ENCODE assay signal across 40 mouse cellular contexts in genomic region chr11:50336891-50337290, GRCm38 (mm10). TPM values are rescaled to one million over a fixed set of nuclear protein-coding genes. Genes with fewer than 3 reads are reported as not detected.
"Had no signal": no experiment of that assay in that cellular context is flagged by ENCODE, and none has a peak within 500 bp of the region (broad histone marks: within the 10 kb centered on the region; RNA-seq: fewer than 3 reads in every experiment).

No protein-coding gene starts in this region.

- H3K27ac ChIP-seq: left cerebral cortex, adult 2 months; limb, embryonic 10.5 days; limb, embryonic 12.5 days; limb, embryonic 13.5 days; limb, embryonic 15.5 days; liver, embryonic 12.5 days; liver, embryonic 13.5 days; liver, embryonic 14.5 days; liver, embryonic 15.5 days; lung, embryonic 15.5 days; macrophage; midbrain, embryonic 10.5 days; midbrain, embryonic 12.5 days; midbrain, embryonic 13.5 days; midbrain, embryonic 15.5 days had no signal

- H3K4me1 ChIP-seq: limb, embryonic 10.5 days; limb, embryonic 12.5 days; limb, embryonic 13.5 days; limb, embryonic 15.5 days; liver, embryonic 12.5 days; liver, embryonic 13.5 days; liver, embryonic 15.5 days; lung, embryonic 15.5 days; midbrain, embryonic 12.5 days; midbrain, embryonic 13.5 days; midbrain, embryonic 15.5 days had no signal

- ATAC-seq: liver, embryonic 12.5 days; liver, postnatal 0 days; lung, postnatal 0 days; midbrain, embryonic 13.5 days; midbrain, embryonic 15.5 days; midbrain, embryonic 16.5 days had no signal

- H3K9ac ChIP-seq: limb, embryonic 12.5 days; limb, embryonic 13.5 days; limb, embryonic 15.5 days; liver, embryonic 12.5 days; liver, embryonic 13.5 days; liver, embryonic 14.5 days; liver, embryonic 15.5 days; liver, postnatal 0 days; lung, embryonic 14.5 days; lung, embryonic 15.5 days; midbrain, embryonic 12.5 days; midbrain, embryonic 13.5 days; midbrain, embryonic 15.5 days had no signal

- H3K9me3 ChIP-seq: limb, embryonic 10.5 days; limb, embryonic 12.5 days; limb, embryonic 13.5 days; limb, embryonic 15.5 days; liver, embryonic 12.5 days; liver, embryonic 13.5 days; liver, embryonic 15.5 days; lung, embryonic 15.5 days; midbrain, embryonic 10.5 days; midbrain, embryonic 12.5 days; midbrain, embryonic 13.5 days; midbrain, embryonic 15.5 days had no signal

- H3K27me3 ChIP-seq: limb, embryonic 12.5 days; limb, embryonic 13.5 days; limb, embryonic 15.5 days; liver, embryonic 12.5 days; liver, embryonic 13.5 days; liver, embryonic 15.5 days; lung, embryonic 15.5 days; midbrain, embryonic 12.5 days; midbrain, embryonic 13.5 days; midbrain, embryonic 15.5 days had no signal

- H3K4me3 ChIP-seq: left cerebral cortex, adult 2 months; limb, embryonic 10.5 days; limb, embryonic 12.5 days; limb, embryonic 13.5 days; limb, embryonic 15.5 days; liver, embryonic 12.5 days; liver, embryonic 13.5 days; liver, embryonic 15.5 days; lung, embryonic 15.5 days; megakaryocyte, embryonic 14.5 days; midbrain, embryonic 10.5 days; midbrain, embryonic 12.5 days; midbrain, embryonic 13.5 days; midbrain, embryonic 15.5 days; myocyte had no signal

- DNase-seq: left cerebral cortex, postnatal 4 days; liver; liver, embryonic 13.5 days; liver, postnatal 0 days; lung, adult 18-20 months; lung, adult 2 months; lung, embryonic 14.5 days; lung, postnatal 10 days; lung, postnatal 14 days; lung, postnatal 36 days; lung, postnatal 4 days; midbrain, embryonic 14.5 days had no signal

- H3K36me3 ChIP-seq: limb, embryonic 10.5 days; limb, embryonic 12.5 days; limb, embryonic 13.5 days; limb, embryonic 15.5 days; liver, embryonic 12.5 days; liver, embryonic 13.5 days; liver, embryonic 15.5 days; lung, embryonic 15.5 days; midbrain, embryonic 10.5 days; midbrain, embryonic 12.5 days; midbrain, embryonic 13.5 days; midbrain, embryonic 15.5 days had no signal

RNA-seq across cellular contexts. Expression of gene Cby3, which starts 17.4 kb away (rescaled TPM):
- total RNA-seq: left cerebral cortex, adult 2 months; left cerebral cortex, adult 8-10 months; left cerebral cortex, postnatal 10 days; left cerebral cortex, postnatal 14 days; left cerebral cortex, postnatal 36 days; left cerebral cortex, postnatal 4 days; liver, adult 2 months; megakaryocyte, adult 5-6 weeks had no signal
- polyA plus RNA-seq: limb, embryonic 11.5 days; limb, embryonic 12.5 days; liver, adult 2 months; liver, embryonic 11.5 days; liver, embryonic 13.5 days; liver, embryonic 14.5 days; liver, embryonic 15.5 days; liver, embryonic 16.5 days; macrophage; midbrain, embryonic 11.5 days; midbrain, embryonic 12.5 days; myocyte had no signal
